Mouse (Mus musculus) thymus, postnatal 10 days (tissue): ENCODE results near the gene Lpin3.

ENCODE experiments used
- DNase-seq, 2 experiments: peaks; one replicate each; pipeline ENCODE4 v3.0.0; 2021; ENCODE audit warnings: low spot score in 2 of 2

Lpin3 gene

GRCm38 (mm10) chr2:160933890-160934289 is 53.4 kb downstream of the Lpin3 start:
- DNase-seq = no peak

GRCm38 (mm10) chr2:160934451-160934850 is 54.0 kb downstream of the Lpin3 start:
- DNase-seq = no peak

- no peak for DNase-seq
Observed at GRCm38 (mm10) chr2:160940930-160941709, 60.6 kb downstream of the Lpin3 start.

GRCm38 (mm10) chr2:160942443-160942842 is 62.0 kb downstream of the Lpin3 start:
- DNase-seq = no peak

GRCm38 (mm10) chr2:160951595-160951994 is 71.1 kb downstream of the Lpin3 start:
- DNase-seq = no peak

GRCm38 (mm10) chr2:160953131-160953873 is 72.8 kb downstream of the Lpin3 start:
- DNase-seq = no peak

- no peak for DNase-seq
Observed at GRCm38 (mm10) chr2:160954541-160954940, 74.1 kb downstream of the Lpin3 start.

GRCm38 (mm10) chr2:160955331-160955730 is 74.9 kb downstream of the Lpin3 start:
- DNase-seq = no peak
